Mouse (Mus musculus) left cerebral cortex, adult 2 months (tissue): ENCODE data around the gene Tspan5. TPM values are rescaled to one million over a fixed set of nuclear protein-coding genes. Genes with fewer than 3 reads are reported as not detected.

Source experiments
- DNase-seq, 2 experiments: peaks; one replicate each; pipeline ENCODE4 v3.0.0; 2021 to 2022; ENCODE audit warnings: low spot score in 2 of 2, mixed read lengths in 1 of 2; ENCODE audit errors: extremely low spot score in 1 of 2
- H3K27ac ChIP-seq: fragments of 200-600 bp; 2 replicates; pipeline ENCODE4 v1.8.1; 2022
- H3K4me3 ChIP-seq: fragments of 200-600 bp; 2 replicates; pipeline ENCODE4 v1.8.1; 2022
- CTCF ChIP-seq: fragments of 200-600 bp; IDR thresholded peaks from 2 replicates; pipeline ENCODE4 v1.8.1; 2022; ENCODE audit warnings: antibody characterized with exemption, mild to moderate bottlenecking, moderate library complexity
- intact Hi-C: fragments of 180-260 bp; cut with DNase I; formaldehyde crosslinking; loops from one replicate; pipeline ENCODE4 v1.15.1; 2025
- long read RNA-seq, 2 experiments: library from polyadenylated mRNA; stranded (forward); transcript quantifications; one replicate each; pipeline ENCODE4 v2.0.0; 2021; ENCODE audit warnings: borderline mapping rate in 2 of 2
- total RNA-seq, 2 experiments: library from RNA; stranded (reverse); gene quantifications; 2 replicates each; pipeline ENCODE4 v1.2.3; 2021

Gene Tspan5
- total RNA-seq, result 100 to 1,000 TPM; 242 to 281 TPM
- long read RNA-seq, experiment 1, full-length matches to known transcripts, result 465 of 547 reads
- long read RNA-seq, experiment 1, partial matches to known transcripts, result 29 of 547 reads
- long read RNA-seq, experiment 1, other reads (novel, unspliced or antisense), result 53 of 547 reads
- long read RNA-seq, experiment 2, full-length matches to known transcripts, result 266 of 312 reads
- long read RNA-seq, experiment 2, partial matches to known transcripts, result 13 of 312 reads
- long read RNA-seq, experiment 2, other reads (novel, unspliced or antisense), result 33 of 312 reads

- intact Hi-C loops, result loop anchor here (2.0 to 10.0 kb wide), 11 partner anchors 29 to 450 kb away; partner anchors contain the start of genes Eif4e, Metap1 and Rap1gds1
- H3K4me3 ChIP-seq, result peak within 1 kb of the TSS; percentile 89
- peak; percentile 84 to 88 for DNase-seq
- peak within 1 kb of the TSS; percentile 95 for H3K27ac ChIP-seq
- TF ChIP-seq CTCF, result no peak
These were observed at the start of gene Tspan5 for GRCm38 (mm10) chr3:138741649-138742565. Gene Tspan5 (plus strand): TSS chr3:138742195.

- no peak for TF ChIP-seq CTCF
- Histone ChIP-seq H3K27ac (no peak overlapping the region), H3K4me3 (no peak overlapping the region)
- intact Hi-C loops, result no loop called here
- DNase-seq, result no peak
These were observed 49.7 kb upstream of the Tspan5 start for GRCm38 (mm10) chr3:138692302-138692701.

GRCm38 (mm10) chr3:138703399-138703798 is 38.6 kb upstream of the Tspan5 start:
- H3K27ac ChIP-seq, result no peak overlapping the region
- no peak for DNase-seq
- H3K4me3 ChIP-seq, result no peak overlapping the region
- no peak for TF ChIP-seq CTCF
- intact Hi-C loops, result no loop called here

- intact Hi-C loops, result no loop called here
- no peak overlapping the region for H3K27ac ChIP-seq
These were observed 37.5 kb upstream of the Tspan5 start for GRCm38 (mm10) chr3:138704469-138704868.

GRCm38 (mm10) chr3:138705875-138706274 is 36.1 kb upstream of the Tspan5 start:
- DNase-seq, result no peak
- intact Hi-C loops, result no loop called here
- TF ChIP-seq CTCF, result no peak
- Histone ChIP-seq H3K27ac (no peak overlapping the region), H3K4me3 (no peak overlapping the region)

More at GRCm38 (mm10) chr3:138704469-138704868, 37.5 kb upstream of the Tspan5 start:
- DNase-seq, result no peak
- no peak for TF ChIP-seq CTCF
- H3K4me3 ChIP-seq, result no peak overlapping the region

GRCm38 (mm10) chr3:138709183-138709582 is 32.8 kb upstream of the Tspan5 start:
- TF ChIP-seq CTCF, result no peak
- no peak for DNase-seq
- H3K27ac ChIP-seq, result no peak overlapping the region
- no peak overlapping the region for H3K4me3 ChIP-seq
- intact Hi-C loops, result no loop called here

GRCm38 (mm10) chr3:138711971-138712370 is 30.0 kb upstream of the Tspan5 start:
- intact Hi-C loops, result no loop called here
- Histone ChIP-seq H3K4me3 (no peak overlapping the region), H3K27ac (no peak overlapping the region)
- DNase-seq, result no peak
- TF ChIP-seq CTCF, result no peak

GRCm38 (mm10) chr3:138712452-138713140 is 29.4 kb upstream of the Tspan5 start:
- TF ChIP-seq CTCF, result no peak
- intact Hi-C loops, result no loop called here
- no peak for DNase-seq
- peak overlapping the region; percentile 27; the same call in 1 of the 2 replicates for H3K4me3 ChIP-seq
- no peak overlapping the region for H3K27ac ChIP-seq

- intact Hi-C loops, result no loop called here
- no peak overlapping the region for H3K4me3 ChIP-seq
- DNase-seq, result no peak
- peak; percentile 40 for TF ChIP-seq CTCF
- H3K27ac ChIP-seq, result no peak overlapping the region
These were observed 28.9 kb upstream of the Tspan5 start for GRCm38 (mm10) chr3:138713141-138713540.

GRCm38 (mm10) chr3:138714788-138715187 is 27.2 kb upstream of the Tspan5 start:
- intact Hi-C loops, result loop anchor here (5.0 kb wide), 1 partner anchor 62 kb away; no protein-coding TSS in a partner anchor
- Histone ChIP-seq H3K27ac (no peak overlapping the region), H3K4me3 (no peak overlapping the region)
- TF ChIP-seq CTCF, result no peak
- no peak for DNase-seq

GRCm38 (mm10) chr3:138715212-138715611 is 26.8 kb upstream of the Tspan5 start:
- no peak for TF ChIP-seq CTCF
- no peak overlapping the region for H3K4me3 ChIP-seq
- H3K27ac ChIP-seq, result no peak overlapping the region
- DNase-seq, result no peak
- intact Hi-C loops, result loop anchor here (5.0 kb wide), 1 partner anchor 63 kb away; no protein-coding TSS in a partner anchor

GRCm38 (mm10) chr3:138717040-138717439 is 25.0 kb upstream of the Tspan5 start:
- intact Hi-C loops, result loop anchor here (5.0 kb wide), 1 partner anchor 65 kb away; no protein-coding TSS in a partner anchor
- TF ChIP-seq CTCF, result no peak

More at GRCm38 (mm10) chr3:138717040-138717439, 25.0 kb upstream of the Tspan5 start:
- Histone ChIP-seq H3K27ac (no peak overlapping the region), H3K4me3 (no peak overlapping the region)
- DNase-seq, result no peak
